11 mouse cellular contexts compared by ENCODE assay signal in genomic region chr1:73999533-73999932, GRCm38 (mm10).
DNase-seq lines count a peak whose midpoint lies in the region; ATAC-seq and TF ChIP-seq lines count a peak whose summit lies in the region.
"Had no signal": no experiment of that assay in that cellular context is flagged by ENCODE, and none has a peak within 500 bp of the region (broad histone marks: within the 10 kb centered on the region; RNA-seq: fewer than 3 reads in every experiment).

No protein-coding gene starts in this region.

- H3K4me2 ChIP-seq in embryonic facial prominence, embryonic 15.5 days (replicated peaks): no peak overlapping the region
- peak overlapping the region; percentile 78 for H3K4me2 ChIP-seq in liver, embryonic 14.5 days (ENCODE audit: low read depth)
- H3K4me2 ChIP-seq: midbrain, embryonic 13.5 days had no signal

- H3K9ac ChIP-seq in embryonic facial prominence, embryonic 15.5 days: no peak overlapping the region
- peak overlapping the region; percentile 74 for H3K9ac ChIP-seq in liver, embryonic 14.5 days (replicated peaks)
- H3K9ac ChIP-seq: midbrain, embryonic 13.5 days had no signal

- peak overlapping the region; percentile 56 for H3K4me3 ChIP-seq in gastrocnemius, adult 2 months
- H3K4me3 ChIP-seq in left cerebral cortex, adult 2 months: no peak overlapping the region
- no peak overlapping the region for H3K4me3 ChIP-seq in embryonic facial prominence, embryonic 15.5 days (replicated peaks)
- peak overlapping the region; percentile 3 to 60; a peak in 3 of 4 replicates for H3K4me3 ChIP-seq in liver, embryonic 14.5 days (ENCODE audit: insufficient read depth in 1 of 2, low read depth in 2 of 2, low read length in 2 of 2)
- H3K4me3 ChIP-seq: midbrain, embryonic 13.5 days had no signal

- peaks cover 20% of the 10 kb centered on the region; the same call in 1 of the 2 replicates for H3K36me3 ChIP-seq in embryonic facial prominence, embryonic 15.5 days
- peaks cover 13% of the 10 kb centered on the region; the same call in 1 of the 2 replicates for H3K36me3 ChIP-seq in liver, embryonic 14.5 days (replicated peaks; ENCODE audit: control insufficient read depth, insufficient read depth, low read depth)
- H3K36me3 ChIP-seq: midbrain, embryonic 13.5 days had no signal

- no peak for TF ChIP-seq EP300 in liver, embryonic 14.5 days (IDR thresholded peaks at IDR 0.05; ENCODE audit: low read depth)

- WGBS in embryonic facial prominence, embryonic 15.5 days: 67% methylated on average over 5 of the region's 5 CpGs
- 76% methylated on average over 5 of the region's 5 CpGs for WGBS in liver, embryonic 14.5 days (ENCODE audit: insufficient replicate concordance)

- peaks cover 42% of the 10 kb centered on the region for H3K4me1 ChIP-seq in embryonic facial prominence, embryonic 15.5 days
- peaks cover 13 to 44% of the 10 kb centered on the region in 2 experiments for H3K4me1 ChIP-seq in liver, embryonic 14.5 days (replicated peaks; ENCODE audit: control insufficient read depth in 2 of 2, insufficient read depth in 2 of 2, low read length in 1 of 2)

- H3K9me3 ChIP-seq in embryonic facial prominence, embryonic 15.5 days (replicated peaks): no peaks in the 10 kb centered on the region
- H3K9me3 ChIP-seq in liver, embryonic 14.5 days (ENCODE audit: control insufficient read depth, low read length): no peaks in the 10 kb centered on the region
- H3K9me3 ChIP-seq: midbrain, embryonic 13.5 days had no signal

- TF ChIP-seq CTCF in gastrocnemius, adult 2 months (IDR thresholded peaks at IDR 0.05): no peak
- TF ChIP-seq CTCF in left cerebral cortex, adult 2 months (IDR thresholded peaks at IDR 0.05): no peak
- TF ChIP-seq CTCF in liver, embryonic 14.5 days (IDR thresholded peaks at IDR 0.05; ENCODE audit: low read depth): no peak

- DNase-seq in gastrocnemius, adult 2 months: no peak
- DNase-seq in gastrocnemius, postnatal 4 days (ENCODE audit: low spot score in 2 of 2): no peak
- DNase-seq in left cerebral cortex, adult 2 months (ENCODE audit: extremely low spot score in 1 of 2, low spot score in 2 of 2): no peak
- DNase-seq in left cerebral cortex, adult 8-10 months (ENCODE audit: low spot score in 2 of 2): no peak
- DNase-seq in liver, embryonic 14.5 days (ENCODE audit: low read depth in 3 of 3, low spot score in 3 of 3): no peak
- no peak for DNase-seq in retina, postnatal 1 day
- no peak for DNase-seq in urinary bladder, adult 2 months (ENCODE audit: low spot score)
- DNase-seq: cerebellum, adult 11-12 months; layer of hippocampus, adult 9-11 months had no signal

- peak overlapping the region; percentile 90 for H3K27ac ChIP-seq in gastrocnemius, adult 2 months
- peak overlapping the region; percentile 76 for H3K27ac ChIP-seq in left cerebral cortex, adult 2 months
- peak overlapping the region; percentile 61 for H3K27ac ChIP-seq in embryonic facial prominence, embryonic 15.5 days (replicated peaks)
- H3K27ac ChIP-seq in liver, embryonic 14.5 days: no peak overlapping the region
- H3K27ac ChIP-seq: midbrain, embryonic 13.5 days had no signal

- no peaks in the 10 kb centered on the region for H3K27me3 ChIP-seq in embryonic facial prominence, embryonic 15.5 days
- H3K27me3 ChIP-seq in liver, embryonic 14.5 days (ENCODE audit: control insufficient read depth, insufficient read depth, low read length): no peaks in the 10 kb centered on the region
- H3K27me3 ChIP-seq: midbrain, embryonic 13.5 days had no signal

- no peak for ATAC-seq in embryonic facial prominence, embryonic 15.5 days (ENCODE audit: insufficient number of reproducible peaks, low FRiP score, low TSS enrichment, low read depth)
- no peak for ATAC-seq in liver, embryonic 14.5 days (ENCODE audit: insufficient read depth)

- intact Hi-C loops in gastrocnemius, adult 2 months (cut with DNase I): no loop called here
- intact Hi-C loops in left cerebral cortex, adult 2 months (cut with DNase I): no loop called here

Comparison
In these comparisons a context has a peak if more than half of its experiments do, and no peak if none do; other contexts are left out.
1. H3K4me3 ChIP-seq: peak in gastrocnemius, adult 2 months (single experiment) and liver, embryonic 14.5 days (2 of 2); none in left cerebral cortex, adult 2 months (single experiment) and embryonic facial prominence, embryonic 15.5 days (single experiment).